Mouse (Mus musculus): ENCODE measurements around the gene Acat3. TPM values are rescaled to one million over a fixed set of nuclear protein-coding genes. Genes with fewer than 3 reads are reported as not detected.

The Acat3 gene
- total and polyA plus RNA-seq, 3 experiments: 0.15 to 6.4 (median 2.4) TPM

Other genes with a start within 250 kb of the Acat3 start
- 10 to 100 TPM; 66.8 to 74.7 TPM for gene Igf2r, start 170.9 kb downstream of the Acat3 start, total RNA-seq (2021)
- gene Igf2r, start 170.9 kb downstream of the Acat3 start, polyA plus RNA-seq (2012; rRNA removed): 21.9 and 23.2 TPM in 2 replicates
- gene Mas1, start 72.5 kb downstream of the Acat3 start, total RNA-seq (2021): not detected
- gene Mas1, start 72.5 kb downstream of the Acat3 start, polyA plus RNA-seq (2012; rRNA removed): not detected in 2 replicates
- under 1 TPM in 1 of 2 experiments, not detected in 1; 0.21 TPM for gene Mrgprh, start 64.6 kb downstream of the Acat3 start, total RNA-seq (2021)
- 0.11 TPM in 1 of 2 replicates, not detected in the other for gene Mrgprh, start 64.6 kb downstream of the Acat3 start, polyA plus RNA-seq (2012; rRNA removed)
- gene Pnldc1, start 30.4 kb downstream of the Acat3 start, total RNA-seq (2021): 1 to 10 TPM; 4.6 TPM
- gene Pnldc1, start 30.4 kb downstream of the Acat3 start, polyA plus RNA-seq (2012; rRNA removed): 1.5 and 2.8 TPM in 2 replicates
- gene Tcp1, start 24.9 kb downstream of the Acat3 start, total RNA-seq (2021): 100 to 1,000 TPM; 208 to 230 TPM
- gene Tcp1, start 24.9 kb downstream of the Acat3 start, polyA plus RNA-seq (2012; rRNA removed): 27.8 and 34.9 TPM in 2 replicates
- 10 to 100 TPM; 59.6 to 81.3 TPM for gene Mrpl18, start 24.3 kb downstream of the Acat3 start, total RNA-seq (2021)
- gene Mrpl18, start 24.3 kb downstream of the Acat3 start, polyA plus RNA-seq (2012; rRNA removed): 24.1 and 26.7 TPM in 2 replicates
- 100 to 1,000 TPM; 108 to 139 TPM for gene Acat2, start 20.1 kb upstream of the Acat3 start, total RNA-seq (2021)
- 19.4 and 20.3 TPM in 2 replicates for gene Acat2, start 20.1 kb upstream of the Acat3 start, polyA plus RNA-seq (2012; rRNA removed)
- gene Wtap, start 53.6 kb upstream of the Acat3 start, total RNA-seq (2021): 10 to 100 TPM; 54.5 to 60.2 TPM
- 12.2 and 12.8 TPM in 2 replicates for gene Wtap, start 53.6 kb upstream of the Acat3 start, polyA plus RNA-seq (2012; rRNA removed)
- gene Sod2, start 66.2 kb upstream of the Acat3 start, total RNA-seq (2021): 100 to 1,000 TPM; 464 to 485 TPM
- gene Sod2, start 66.2 kb upstream of the Acat3 start, polyA plus RNA-seq (2012; rRNA removed): 1,090 and 1,205 TPM in 2 replicates
- 1 to 10 TPM in 1 of 2 experiments, under 1 TPM in 1; 0.26 to 1.2 TPM for gene Gpr31b, start 111.7 kb upstream of the Acat3 start, total RNA-seq (2021)
- 0.51 and 1.2 TPM in 2 replicates for gene Gpr31b, start 111.7 kb upstream of the Acat3 start, polyA plus RNA-seq (2012; rRNA removed)
- gene Tcp10b, start 120.5 kb upstream of the Acat3 start, total RNA-seq (2021): under 1 TPM; 0.24 to 0.72 TPM
- gene Tcp10b, start 120.5 kb upstream of the Acat3 start, polyA plus RNA-seq (2012; rRNA removed): 0.09 and 0.10 TPM in 2 replicates
- 1 to 10 TPM in 1 of 2 experiments, under 1 TPM in 1; 0.52 to 1.2 TPM for gene Unc93a, start 191.2 kb upstream of the Acat3 start, total RNA-seq (2021)
- 0.06 and 0.07 TPM in 2 replicates for gene Unc93a, start 191.2 kb upstream of the Acat3 start, polyA plus RNA-seq (2012; rRNA removed)